Mouse (Mus musculus) olfactory bulb, adult 2 months (tissue): ENCODE measurements at regions not wholly inside any gene's neighbourhood (a gene's known extent, or its start where the extent isn't known, plus 50 kb on each side); places are given as distances from the start of the nearest gene placed in this dataset.

ENCODE experiments used
- H3K27ac ChIP-seq: fragments of 200-500 bp; 2 replicates; pipeline ENCODE4 v1.5.1; 2012; ENCODE audit warnings: low read depth, low read length; ENCODE audit not compliant: insufficient read depth
- H3K4me1 ChIP-seq: fragments of 200-500 bp; 2 replicates; pipeline ENCODE4 v1.6.1; 2012; ENCODE audit warnings: low read length; ENCODE audit not compliant: control insufficient read depth, insufficient read depth
- H3K4me3 ChIP-seq: fragments of 200-500 bp; 2 replicates; pipeline ENCODE4 v1.5.1; 2012; ENCODE audit warnings: mild to moderate bottlenecking, low read depth, low read length, moderate library complexity; ENCODE audit not compliant: insufficient read depth
- CTCF ChIP-seq: fragments of 200-500 bp; IDR thresholded peaks from 2 replicates; pipeline ENCODE4 v1.5.1; 2012; ENCODE audit warnings: low read depth, mild to moderate bottlenecking, low read length, moderate library complexity; ENCODE audit not compliant: insufficient read depth
- POLR2A ChIP-seq: fragments of 200-500 bp; IDR thresholded peaks from 2 replicates; pipeline ENCODE4 v1.6.1; 2012; ENCODE audit warnings: mild to moderate bottlenecking, low read depth, low read length, moderate library complexity; ENCODE audit not compliant: insufficient read depth
- WGBS: fragments of 180-500 bp; shearing (Covaris S2); methylation state at CpG from one replicate; pipeline ENCODE4 v1.1.7; 2018; 5-methylcytosine and 5-hydroxymethylcytosine counted together

DNA sequence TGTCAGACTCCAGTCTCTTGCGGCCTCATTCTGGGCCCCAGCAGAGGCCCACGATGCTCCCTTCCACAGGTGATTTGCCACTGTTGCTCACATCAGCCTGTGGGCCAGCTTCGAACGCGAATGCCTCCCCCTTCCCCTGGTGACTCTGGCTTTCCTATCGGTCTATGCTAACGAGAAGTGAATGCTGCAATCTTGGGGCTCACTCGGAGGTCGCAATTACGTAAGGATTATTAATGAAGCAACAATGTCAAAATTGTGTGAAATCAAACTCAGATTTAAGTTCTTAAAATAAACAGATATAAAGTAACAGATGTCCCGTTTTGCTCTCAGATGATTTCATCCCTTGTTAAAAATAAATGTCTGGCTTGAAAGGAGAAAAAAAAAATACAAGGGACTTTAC is 572.3 kb downstream of the Bnc2 start:
- WGBS: 78% methylated on average over 11 of the region's 11 CpGs
- H3K27ac ChIP-seq: no peak overlapping the region
- TF ChIP-seq POLR2A (no peak), CTCF (no peak)
- H3K4me1 ChIP-seq: no peaks in the 10 kb centered on the region
- no peak overlapping the region for H3K4me3 ChIP-seq

DNA sequence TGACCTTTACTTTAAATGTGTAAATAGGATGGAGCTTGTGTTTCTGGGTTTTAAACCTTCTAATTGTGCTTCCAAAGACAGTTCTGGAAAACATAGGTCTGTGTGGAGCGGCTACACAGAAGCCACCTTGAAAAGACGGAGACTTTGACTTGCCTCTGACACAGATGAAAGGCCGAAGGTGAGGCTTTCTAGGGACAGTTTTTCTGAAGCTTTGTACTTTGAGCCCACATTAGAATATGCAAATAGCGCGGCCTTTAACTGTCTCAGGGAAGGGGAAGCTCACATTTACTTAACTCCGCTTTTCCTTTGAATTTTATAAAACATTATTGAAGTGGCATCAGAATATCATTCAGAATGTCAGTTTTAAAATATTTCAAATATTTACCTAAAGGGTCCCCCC is 566.5 kb downstream of the Bnc2 start:
- Histone ChIP-seq H3K4me1 (no peaks in the 10 kb centered on the region), H3K4me3 (no peak overlapping the region), H3K27ac (no peak overlapping the region)
- TF ChIP-seq POLR2A (no peak), CTCF (no peak)
- 93% methylated on average over 6 of the region's 6 CpGs for WGBS

DNA sequence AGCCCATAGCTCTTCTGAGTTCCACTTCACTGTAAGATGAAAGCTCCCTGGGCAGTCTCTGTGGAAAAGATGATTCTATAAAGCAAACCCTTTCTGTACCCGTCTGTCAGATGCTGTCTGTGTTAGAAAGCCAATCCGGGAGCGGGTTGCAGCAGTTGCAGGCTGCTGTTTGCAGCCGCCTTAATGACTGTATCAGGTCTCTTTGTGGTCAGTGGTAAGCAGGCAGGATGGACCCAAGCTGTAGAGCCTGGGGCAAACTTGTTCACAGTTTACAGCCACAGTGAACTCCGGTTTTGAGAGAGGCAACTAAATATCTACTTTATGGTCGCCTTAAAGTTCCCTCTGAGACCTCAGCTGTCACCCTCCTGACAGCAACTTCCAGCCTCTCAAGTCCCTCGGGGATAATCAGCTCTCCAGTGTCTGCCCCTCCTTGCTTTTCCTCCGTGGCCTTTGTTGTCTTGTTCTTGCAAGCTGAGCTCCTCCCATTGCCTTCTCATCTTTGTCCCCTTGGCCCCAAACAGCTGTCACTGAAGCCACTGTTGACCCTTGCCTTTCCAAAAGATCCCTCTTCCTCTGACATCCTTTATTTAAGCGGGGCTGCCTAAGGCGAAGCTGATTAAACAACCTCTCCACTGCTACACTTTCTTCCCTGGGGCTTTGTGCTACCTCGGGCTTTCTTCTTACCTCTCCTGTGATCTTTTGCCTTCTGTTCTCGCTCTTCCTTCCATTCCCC is 565.1 kb downstream of the Bnc2 start:
- Histone ChIP-seq H3K27ac (no peak overlapping the region), H3K4me1 (no peaks in the 10 kb centered on the region), H3K4me3 (no peak overlapping the region)
- WGBS: 56% methylated on average over 12 of the region's 12 CpGs
- TF ChIP-seq CTCF (no peak), POLR2A (no peak)

DNA sequence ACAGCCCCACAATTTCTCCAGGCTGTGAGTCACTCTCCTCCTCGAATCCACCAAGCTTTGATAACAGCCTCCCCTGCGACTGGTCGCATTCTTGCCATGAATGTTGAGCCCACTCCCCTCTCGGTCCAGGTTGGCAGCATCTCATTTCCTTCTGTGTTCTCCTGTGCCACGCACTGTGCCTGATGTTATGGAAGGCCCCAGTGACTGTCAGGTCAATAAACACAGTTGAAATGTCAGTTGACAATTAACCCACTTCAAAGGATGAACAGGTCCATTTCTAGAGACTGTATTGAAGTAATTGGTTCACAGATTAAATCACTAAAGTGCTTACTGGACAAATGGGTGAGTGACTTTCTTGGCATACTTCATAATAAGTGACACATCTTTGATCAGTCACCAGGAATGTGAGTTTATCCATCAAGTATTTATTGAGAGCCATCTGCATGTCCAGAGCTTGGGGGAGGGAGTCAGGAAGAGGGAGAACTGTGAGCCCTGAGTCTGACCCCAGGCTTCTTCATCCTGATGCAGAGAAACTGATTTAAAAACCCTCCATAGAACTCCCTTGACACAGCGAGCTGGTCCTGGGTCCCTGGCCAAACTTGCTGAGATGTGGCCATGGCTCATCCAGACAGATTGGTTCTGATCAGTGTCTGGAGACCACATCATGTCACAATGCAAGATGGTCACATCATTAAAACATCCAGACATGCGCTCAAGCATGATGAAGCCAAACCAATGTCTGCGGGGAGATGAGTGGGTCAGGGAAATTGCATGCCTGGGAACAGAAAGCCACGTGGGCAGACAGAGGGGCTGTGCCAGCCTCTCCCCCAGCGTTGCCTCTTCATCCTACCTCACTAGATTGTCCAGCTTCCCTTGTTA is 560.7 kb downstream of the Bnc2 start:
- no peak overlapping the region for H3K4me3 ChIP-seq
- no peaks in the 10 kb centered on the region for H3K4me1 ChIP-seq
- TF ChIP-seq POLR2A (no peak), CTCF (no peak)
- no peak overlapping the region for H3K27ac ChIP-seq
- WGBS: 83% methylated on average over 10 of the region's 10 CpGs

DNA sequence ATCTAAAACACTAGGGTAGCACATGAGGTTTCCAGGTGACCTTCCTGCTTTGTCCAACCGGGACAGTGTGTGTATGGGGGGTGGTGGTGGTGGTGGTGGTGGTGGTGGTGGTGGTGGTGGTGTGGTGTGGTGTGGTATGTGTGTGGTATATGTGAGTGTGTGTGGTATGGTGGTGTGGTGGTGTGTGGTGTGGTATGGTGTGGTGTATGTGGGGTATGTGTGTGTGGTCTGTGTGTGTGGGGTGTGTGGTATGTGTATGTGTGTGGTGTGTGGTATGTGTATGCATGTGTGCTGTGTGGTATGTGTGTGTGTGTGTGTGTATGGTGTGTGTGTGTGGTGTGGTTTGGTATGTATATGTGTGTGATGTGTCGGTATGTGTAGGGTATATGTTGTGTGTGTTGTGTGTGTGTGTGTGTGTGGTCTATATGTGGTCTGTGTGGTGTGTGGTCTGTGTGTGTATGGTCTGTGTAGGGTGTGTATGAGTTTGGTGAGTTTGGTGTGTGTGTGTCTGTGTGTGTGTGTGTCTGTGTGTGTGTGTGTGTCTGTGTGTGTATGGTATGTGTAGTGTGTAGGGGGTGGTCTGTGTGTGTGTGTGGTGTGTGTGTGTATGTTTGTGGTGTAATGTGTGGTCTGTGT is 556.7 kb downstream of the Bnc2 start:
- H3K27ac ChIP-seq: no peak overlapping the region
- 95% methylated on average over 2 of the region's 2 CpGs for WGBS
- TF ChIP-seq CTCF (no peak), POLR2A (no peak)
- no peaks in the 10 kb centered on the region for H3K4me1 ChIP-seq
- H3K4me3 ChIP-seq: no peak overlapping the region

DNA sequence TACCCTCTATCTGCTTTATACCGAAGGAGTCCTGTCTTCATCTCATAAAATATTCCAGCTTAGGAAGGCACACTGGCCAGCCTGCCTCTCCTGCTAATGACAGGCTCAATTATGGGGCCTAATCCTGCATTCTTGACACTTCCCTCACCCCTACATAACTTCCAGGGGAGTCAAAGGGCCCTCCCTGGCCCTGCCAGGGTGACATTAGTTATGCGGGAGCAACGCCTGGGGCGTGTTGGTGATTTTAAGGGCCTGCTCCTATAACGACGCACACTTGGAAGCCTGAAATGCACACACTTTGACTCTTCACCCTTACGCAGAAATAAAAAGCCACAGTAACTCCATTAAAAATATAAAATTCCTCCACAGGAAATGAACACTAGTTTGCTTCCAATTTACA is 555.5 kb downstream of the Bnc2 start:
- Histone ChIP-seq H3K4me3 (no peak overlapping the region), H3K4me1 (no peaks in the 10 kb centered on the region), H3K27ac (no peak overlapping the region)
- WGBS: 81% methylated on average over 7 of the region's 7 CpGs
- TF ChIP-seq POLR2A (no peak), CTCF (no peak)

DNA sequence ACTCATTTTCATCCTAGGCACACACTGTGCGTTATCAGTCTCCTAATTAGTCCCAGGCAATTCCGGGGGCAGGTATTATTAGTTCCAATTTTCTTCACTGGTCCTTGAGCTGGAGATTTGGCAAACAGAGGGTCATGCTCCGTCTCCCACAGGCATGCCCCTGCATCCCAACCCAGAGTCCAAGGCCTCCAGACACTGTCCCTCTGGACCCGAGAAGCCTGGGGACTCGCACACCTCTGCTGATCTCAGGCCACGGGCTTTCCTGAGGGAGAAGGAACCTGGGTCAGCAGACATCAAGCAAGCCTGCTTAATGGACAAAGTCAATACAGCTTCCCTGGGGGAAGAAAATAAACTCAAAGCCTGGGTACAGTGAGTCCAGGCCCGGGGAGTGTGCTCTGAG is 554.7 kb downstream of the Bnc2 start:
- TF ChIP-seq POLR2A (no peak), CTCF (no peak)
- WGBS: 79% methylated on average over 7 of the region's 7 CpGs
- Histone ChIP-seq H3K4me3 (no peak overlapping the region), H3K27ac (no peak overlapping the region), H3K4me1 (no peaks in the 10 kb centered on the region)

DNA sequence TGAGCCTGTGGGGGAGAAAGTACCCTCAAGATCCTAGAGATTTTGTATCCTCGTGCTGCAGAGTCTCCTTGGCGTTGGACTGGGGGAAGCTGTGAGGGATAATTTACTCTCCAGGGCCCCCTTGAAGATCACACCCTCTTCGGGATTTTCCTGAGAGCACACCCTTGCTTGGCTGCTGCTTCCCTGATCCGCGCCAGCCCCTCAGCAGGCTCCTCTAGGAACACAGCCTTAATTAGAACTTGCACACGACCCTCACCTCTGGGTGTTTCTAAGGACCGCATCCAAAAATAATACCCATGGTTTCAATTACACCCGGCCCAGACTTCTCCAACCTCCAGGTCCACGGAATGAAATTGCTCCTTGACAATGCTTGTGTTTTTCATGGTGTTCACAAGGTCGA is 553.6 kb downstream of the Bnc2 start:
- WGBS: 58% methylated on average over 10 of the region's 10 CpGs
- Histone ChIP-seq H3K4me1 (no peaks in the 10 kb centered on the region), H3K4me3 (no peak overlapping the region), H3K27ac (no peak overlapping the region)
- TF ChIP-seq POLR2A (no peak), CTCF (no peak)

DNA sequence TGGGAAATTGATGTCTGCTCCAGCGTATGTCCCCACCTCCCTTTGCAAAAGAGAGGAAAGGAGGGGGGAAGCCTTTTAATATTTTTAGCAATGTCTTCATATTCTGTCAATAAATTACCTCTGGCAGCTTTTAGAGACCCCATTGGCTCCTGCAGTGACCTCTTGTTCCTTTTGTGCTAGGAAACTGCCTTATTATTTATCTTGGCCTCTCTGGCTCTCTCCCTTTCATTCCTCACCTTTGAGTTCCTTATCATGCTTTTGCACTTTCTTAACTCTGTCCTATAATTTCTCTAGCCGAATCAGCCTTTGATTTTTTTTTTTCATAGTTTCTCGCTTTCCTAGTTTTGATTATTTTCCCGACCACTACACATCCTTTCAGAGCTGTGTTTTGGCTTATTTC is 548.7 kb downstream of the Bnc2 start:
- Histone ChIP-seq H3K4me1 (no peaks in the 10 kb centered on the region), H3K4me3 (no peak overlapping the region), H3K27ac (no peak overlapping the region)
- no peak for TF ChIP-seq CTCF
- TF ChIP-seq POLR2A: no peak
- WGBS: 76% methylated on average over 4 of the region's 4 CpGs
